Mouse (Mus musculus) embryonic facial prominence, embryonic 13.5 days (tissue): ENCODE measurements at regions not wholly inside any gene's neighbourhood (a gene's known extent, or its start where the extent isn't known, plus 50 kb on each side); places are given as distances from the start of the nearest gene placed in this dataset.
A peak's percentile ranks its signal among the peaks of the same experiment; 100 is the strongest.

Source experiments
- ATAC-seq: fragments of 200-750 bp; cut with Nextera tagmentation; 2 replicates; pipeline ENCODE4 v1.8.0; 2017; ENCODE audit warnings: low read depth; ENCODE audit not compliant: insufficient number of reproducible peaks, insufficient read depth, low FRiP score, low TSS enrichment
- H3K27ac ChIP-seq: fragments of 300-500 bp; sonication (generic); 2 replicates; pipeline ENCODE4 v1.5.1; 2015; ENCODE audit warnings: moderate library complexity, mild to moderate bottlenecking, inconsistent platforms
- H3K27me3 ChIP-seq: fragments of 300-500 bp; sonication (generic); 2 replicates; pipeline ENCODE4 v1.6.1; 2015; ENCODE audit warnings: mild to moderate bottlenecking, inconsistent platforms
- H3K36me3 ChIP-seq: fragments of 300-500 bp; sonication (generic); 2 replicates; pipeline ENCODE4 v1.6.1; 2015; ENCODE audit warnings: mild to moderate bottlenecking, inconsistent platforms
- H3K4me1 ChIP-seq: fragments of 300-500 bp; sonication (generic); 2 replicates; pipeline ENCODE4 v1.6.1; 2015; ENCODE audit warnings: inconsistent platforms
- H3K4me2 ChIP-seq: fragments of 300-500 bp; sonication (generic); 2 replicates; pipeline ENCODE4 v1.6.1; 2015; ENCODE audit warnings: moderate library complexity, mild to moderate bottlenecking, inconsistent platforms
- H3K4me3 ChIP-seq: fragments of 300-500 bp; sonication (generic); 2 replicates; pipeline ENCODE4 v1.5.1; 2015; ENCODE audit warnings: mild to moderate bottlenecking, inconsistent platforms
- H3K9ac ChIP-seq: fragments of 300-500 bp; sonication (generic); 2 replicates; pipeline ENCODE4 v1.6.1; 2015; ENCODE audit warnings: mild to moderate bottlenecking, inconsistent platforms
- H3K9me3 ChIP-seq: fragments of 300-500 bp; sonication (generic); 2 replicates; pipeline ENCODE4 v1.6.1; 2016; ENCODE audit warnings: inconsistent platforms
- WGBS: fragments of 180-500 bp; shearing (Covaris S2); methylation state at CpG from one replicate; pipeline ENCODE4 v1.1.7; 2015; ENCODE audit warnings: mixed read lengths; 5-methylcytosine and 5-hydroxymethylcytosine counted together

GRCm38 (mm10) chr15:50246418-50247186, 3638.1 kb upstream of the Gm7489 start:
- ATAC-seq = 0 out of 2 replicates have a peak, but pooled peaks have one; percentile 56
- Histone ChIP-seq H3K9me3 (no peaks in the 10 kb centered on the region), H3K4me2 (no peak overlapping the region), H3K36me3 (no peaks in the 10 kb centered on the region), H3K4me3 (no peak overlapping the region), H3K4me1 (no peaks in the 10 kb centered on the region), H3K27me3 (no peaks in the 10 kb centered on the region), H3K9ac (no peak overlapping the region), H3K27ac (no peak overlapping the region)
- 74% methylated on average over 15 of the region's 15 CpGs for WGBS

DNA sequence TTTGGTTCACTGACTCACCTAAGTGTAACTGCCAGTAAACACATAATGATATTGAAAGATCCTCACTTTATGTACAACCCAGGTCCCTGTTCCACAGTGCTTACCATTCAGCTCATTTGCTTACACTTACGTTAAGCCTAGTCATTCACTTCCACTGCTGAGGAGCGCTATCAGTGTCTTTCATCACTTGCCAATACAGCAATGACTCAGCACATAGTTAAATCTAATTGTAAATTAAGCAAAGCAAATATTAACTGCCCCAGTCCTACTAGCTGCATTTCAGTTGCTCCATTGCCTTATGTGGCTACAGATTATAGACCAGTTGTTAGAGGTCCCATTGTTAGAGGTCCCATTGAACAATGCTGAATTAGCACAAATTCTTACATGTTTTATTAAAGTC, 3624.6 kb upstream of the Gm7489 start:
- ATAC-seq = no peak
- 91% methylated on average over 2 of the region's 2 CpGs for WGBS

GRCm38 (mm10) chr15:50261245-50261872, 3623.3 kb upstream of the Gm7489 start:
- no peak overlapping the region for H3K27ac ChIP-seq
- no peak overlapping the region for H3K4me3 ChIP-seq
- H3K4me2 ChIP-seq = no peak overlapping the region
- H3K9me3 ChIP-seq = no peaks in the 10 kb centered on the region
- H3K9ac ChIP-seq = no peak overlapping the region
- H3K27me3 ChIP-seq = no peaks in the 10 kb centered on the region
- H3K36me3 ChIP-seq = no peaks in the 10 kb centered on the region
- H3K4me1 ChIP-seq = no peaks in the 10 kb centered on the region
- WGBS = 72% methylated on average over 8 of the region's 8 CpGs
- no peak for ATAC-seq

More for the DNA sequence above, 3624.6 kb upstream of the Gm7489 start:
- Histone ChIP-seq H3K27me3 (no peaks in the 10 kb centered on the region), H3K4me2 (no peak overlapping the region), H3K4me1 (no peaks in the 10 kb centered on the region), H3K9ac (no peak overlapping the region), H3K36me3 (no peaks in the 10 kb centered on the region), H3K27ac (no peak overlapping the region), H3K4me3 (no peak overlapping the region), H3K9me3 (no peaks in the 10 kb centered on the region)

DNA sequence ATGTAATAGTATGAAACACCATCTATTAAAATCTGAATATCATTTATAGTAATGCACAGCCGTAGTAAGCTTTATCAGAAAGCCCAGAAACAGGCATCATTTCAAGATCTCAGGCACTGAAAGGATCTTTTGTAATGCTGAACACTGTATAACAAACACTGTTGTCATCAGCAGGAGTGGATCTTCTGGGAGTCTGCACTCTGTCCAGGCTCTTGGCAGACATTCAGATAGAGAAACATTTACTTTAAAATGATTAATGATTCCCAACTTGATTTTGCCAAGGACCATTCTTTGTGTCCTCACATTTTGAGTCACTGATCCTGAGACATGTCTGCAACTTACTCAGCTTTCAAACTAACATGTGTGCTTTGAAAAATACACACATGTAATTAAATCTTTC, 3617.2 kb upstream of the Gm7489 start:
- Histone ChIP-seq H3K9me3 (no peaks in the 10 kb centered on the region), H3K4me1 (no peaks in the 10 kb centered on the region), H3K9ac (no peak overlapping the region), H3K27ac (no peak overlapping the region), H3K4me3 (no peak overlapping the region), H3K27me3 (no peaks in the 10 kb centered on the region), H3K4me2 (no peak overlapping the region), H3K36me3 (no peaks in the 10 kb centered on the region)
- 84% methylated on average over 1 of the region's 1 CpGs for WGBS
- ATAC-seq = no peak

DNA sequence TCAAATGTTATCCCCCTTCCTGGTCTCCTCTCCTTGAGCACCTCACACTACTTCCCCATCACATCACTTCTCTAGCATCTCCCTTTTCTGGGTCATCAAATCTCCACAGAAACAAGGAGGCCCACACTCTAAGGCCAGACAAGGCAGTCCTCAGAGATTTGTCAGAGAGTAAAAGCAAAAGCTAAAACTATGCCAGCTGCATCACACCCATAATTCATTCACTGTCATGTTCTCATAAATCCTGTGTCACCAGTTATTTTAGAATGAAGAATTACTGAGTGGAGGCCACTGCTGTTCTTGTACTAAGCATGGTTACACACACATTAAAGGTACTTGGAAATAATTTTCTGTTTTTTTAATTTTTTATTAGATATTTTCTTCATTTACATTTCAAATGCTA, 3613.1 kb upstream of the Gm7489 start:
- no peaks in the 10 kb centered on the region for H3K9me3 ChIP-seq
- no peaks in the 10 kb centered on the region for H3K27me3 ChIP-seq
- no peak overlapping the region for H3K4me3 ChIP-seq
- no peaks in the 10 kb centered on the region for H3K4me1 ChIP-seq
- ATAC-seq = no peak
- H3K9ac ChIP-seq = no peak overlapping the region
- H3K36me3 ChIP-seq = no peaks in the 10 kb centered on the region
- no peak overlapping the region for H3K4me2 ChIP-seq
- H3K27ac ChIP-seq = no peak overlapping the region

GRCm38 (mm10) chr15:50282576-50282975, 3602.1 kb upstream of the Gm7489 start:
- Histone ChIP-seq H3K4me3 (no peak overlapping the region), H3K27me3 (no peaks in the 10 kb centered on the region), H3K4me2 (no peak overlapping the region), H3K4me1 (no peaks in the 10 kb centered on the region), H3K36me3 (no peaks in the 10 kb centered on the region), H3K27ac (no peak overlapping the region), H3K9me3 (no peaks in the 10 kb centered on the region), H3K9ac (no peak overlapping the region)
- whole genome bisulfite sequencing = 87% methylated on average over 2 of the region's 2 CpGs
- ATAC-seq = no peak

- no peaks in the 10 kb centered on the region for H3K36me3 ChIP-seq
- H3K4me3 ChIP-seq = no peak overlapping the region
- no peak overlapping the region for H3K9ac ChIP-seq
- H3K9me3 ChIP-seq = no peaks in the 10 kb centered on the region
- 67% methylated on average over 2 of the region's 2 CpGs for WGBS
- no peak overlapping the region for H3K27ac ChIP-seq
- H3K27me3 ChIP-seq = no peaks in the 10 kb centered on the region
- no peak for ATAC-seq
- no peaks in the 10 kb centered on the region for H3K4me1 ChIP-seq
- no peak overlapping the region for H3K4me2 ChIP-seq
Measured at GRCm38 (mm10) chr15:50283491-50283890, 3601.2 kb upstream of the Gm7489 start.

DNA sequence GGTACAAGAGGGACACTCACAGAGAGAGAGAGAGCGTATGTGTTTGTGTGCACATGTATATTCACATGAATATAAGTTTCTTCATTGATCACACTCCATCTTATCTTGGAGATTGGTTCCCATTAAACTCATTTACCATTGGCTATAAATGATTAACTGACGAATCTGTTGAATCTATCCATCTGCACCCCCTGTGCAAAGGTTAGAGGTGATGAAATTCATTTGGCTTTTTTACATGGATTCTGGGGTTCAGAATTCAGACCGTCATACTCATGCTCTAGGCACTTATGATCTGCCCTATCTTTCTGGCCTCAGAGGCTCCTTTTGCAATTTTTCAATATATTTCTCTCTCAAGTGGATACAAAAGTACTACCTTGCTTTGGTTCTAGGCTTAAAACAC, 3582.9 kb upstream of the Gm7489 start:
- H3K4me1 ChIP-seq = no peaks in the 10 kb centered on the region
- no peak for ATAC-seq
- H3K27ac ChIP-seq = no peak overlapping the region
- no peak overlapping the region for H3K4me2 ChIP-seq
- H3K4me3 ChIP-seq = no peak overlapping the region
- WGBS = 89% methylated on average over 3 of the region's 3 CpGs
- H3K9me3 ChIP-seq = no peaks in the 10 kb centered on the region
- no peaks in the 10 kb centered on the region for H3K27me3 ChIP-seq
- no peak overlapping the region for H3K9ac ChIP-seq
- no peaks in the 10 kb centered on the region for H3K36me3 ChIP-seq

GRCm38 (mm10) chr15:50304085-50304484, 3580.6 kb upstream of the Gm7489 start:
- no peak overlapping the region for H3K27ac ChIP-seq
- H3K9ac ChIP-seq = no peak overlapping the region
- no peak overlapping the region for H3K4me2 ChIP-seq
- H3K36me3 ChIP-seq = no peaks in the 10 kb centered on the region
- no peaks in the 10 kb centered on the region for H3K4me1 ChIP-seq
- H3K27me3 ChIP-seq = no peaks in the 10 kb centered on the region
- WGBS = 64% methylated on average over 4 of the region's 4 CpGs
- no peak for ATAC-seq
- H3K9me3 ChIP-seq = no peaks in the 10 kb centered on the region
- H3K4me3 ChIP-seq = no peak overlapping the region

DNA sequence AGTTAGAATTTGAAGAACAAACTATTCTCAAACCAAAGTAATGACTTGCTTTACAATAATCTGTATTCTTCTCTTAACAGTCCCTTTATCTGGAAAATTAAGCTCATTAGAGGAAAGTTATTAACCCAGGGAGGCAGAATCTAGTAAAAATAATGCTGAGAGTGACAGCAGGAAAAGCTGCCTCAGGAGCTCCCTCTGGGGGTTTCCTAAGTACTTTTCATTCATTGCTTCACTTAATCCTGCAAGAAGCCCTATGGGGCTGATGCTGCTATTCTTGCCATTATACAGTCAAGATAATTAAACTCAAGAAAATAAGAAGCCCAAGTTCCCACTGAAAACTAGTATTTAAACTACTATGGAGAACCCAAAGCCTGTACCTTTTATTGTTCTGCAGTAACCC, 3563.9 kb upstream of the Gm7489 start:
- ATAC-seq = no peak
- H3K4me1 ChIP-seq = no peaks in the 10 kb centered on the region
- H3K4me3 ChIP-seq = no peak overlapping the region
- H3K36me3 ChIP-seq = no peaks in the 10 kb centered on the region
- no peak overlapping the region for H3K27ac ChIP-seq
- H3K4me2 ChIP-seq = no peak overlapping the region
- H3K27me3 ChIP-seq = no peaks in the 10 kb centered on the region
- H3K9me3 ChIP-seq = no peaks in the 10 kb centered on the region
- no peak overlapping the region for H3K9ac ChIP-seq

GRCm38 (mm10) chr15:50345536-50345935, 3539.2 kb upstream of the Gm7489 start:
- Histone ChIP-seq H3K27ac (no peak overlapping the region), H3K9me3 (no peaks in the 10 kb centered on the region), H3K4me2 (no peak overlapping the region), H3K9ac (no peak overlapping the region), H3K4me3 (no peak overlapping the region), H3K27me3 (no peaks in the 10 kb centered on the region), H3K4me1 (no peaks in the 10 kb centered on the region), H3K36me3 (no peaks in the 10 kb centered on the region)
- ATAC-seq = no peak
- 93% methylated on average over 5 of the region's 5 CpGs for WGBS

- Histone ChIP-seq H3K4me2 (no peak overlapping the region), H3K27ac (no peak overlapping the region), H3K4me3 (no peak overlapping the region), H3K9me3 (no peaks in the 10 kb centered on the region), H3K36me3 (no peaks in the 10 kb centered on the region), H3K4me1 (no peaks in the 10 kb centered on the region), H3K27me3 (no peaks in the 10 kb centered on the region), H3K9ac (no peak overlapping the region)
- 83% methylated on average over 2 of the region's 2 CpGs for WGBS
- no peak for ATAC-seq
Measured at GRCm38 (mm10) chr15:50346953-50347352, 3537.8 kb upstream of the Gm7489 start.
